Mouse (Mus musculus) left cerebral cortex, postnatal 4 days (tissue): Measurements from ENCODE around the gene Tmem266. TPM values are rescaled to one million over a fixed set of nuclear protein-coding genes. Genes with fewer than 3 reads are reported as not detected.

Source experiments
- DNase-seq: peaks from one replicate; pipeline ENCODE4 v3.0.0-alpha.2; 2022
- intact Hi-C: fragments of 180-260 bp; cut with DNase I; formaldehyde crosslinking; loops from one replicate; pipeline ENCODE4 v1.15.1; 2025
- total RNA-seq, 2 experiments: library from RNA; stranded (reverse); gene quantifications; 2 replicates each; pipeline ENCODE4 v1.2.3; 2021

Tmem266 gene
- total RNA-seq, 2 experiments from 2014 or later: 10.8 to 10.9 TPM

DNA sequence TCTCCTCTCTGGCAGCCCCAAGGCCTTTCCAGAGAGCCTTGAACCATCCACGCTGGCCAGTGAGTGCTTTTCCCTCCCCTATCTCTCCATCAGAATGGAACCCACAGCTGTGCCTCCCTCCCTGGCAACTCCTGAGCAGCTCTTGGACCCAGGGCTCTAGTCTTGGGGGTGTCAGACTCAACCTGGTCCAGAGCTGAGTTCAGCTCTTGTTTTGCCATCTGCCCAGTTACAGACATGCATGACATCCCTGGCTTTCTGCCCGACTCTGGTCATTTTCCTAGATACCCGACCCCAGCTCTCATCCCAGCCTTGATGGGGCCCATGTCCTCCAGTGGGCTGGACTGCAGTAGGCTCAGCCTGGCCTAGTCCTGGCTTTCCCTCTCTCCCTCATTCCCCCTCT, 111.7 kb downstream of the Tmem266 start:
- intact Hi-C loops: no loop called here
- peak; percentile 48 for DNase-seq

DNA sequence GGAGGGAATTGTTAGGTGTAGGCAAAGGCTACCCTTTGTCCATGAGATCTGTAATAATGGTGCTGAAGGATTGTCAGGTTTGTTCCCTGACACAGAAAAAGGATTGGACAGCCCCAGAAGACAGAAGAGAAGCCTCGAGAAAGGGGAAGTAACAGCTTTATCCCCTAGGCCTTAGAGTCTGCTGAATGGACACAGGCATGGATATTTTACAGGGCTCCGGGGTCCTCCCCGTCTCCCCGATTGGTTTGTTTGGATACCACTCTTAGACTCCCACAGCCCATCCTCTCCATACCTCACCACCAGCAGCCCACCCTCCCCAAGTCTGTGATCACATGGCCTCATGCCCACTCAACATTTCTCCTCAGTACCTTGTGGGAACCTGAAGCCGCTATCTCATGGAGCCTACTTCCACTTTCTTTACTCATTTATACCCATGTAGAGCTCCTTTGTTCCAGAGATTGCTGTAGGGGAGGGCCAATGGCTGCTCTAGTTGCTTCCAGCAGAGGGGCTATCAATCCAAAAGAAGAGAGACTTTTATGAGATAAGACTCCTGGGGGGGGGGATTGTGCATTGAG, 112.6 kb downstream of the Tmem266 start:
- intact Hi-C loops: no loop called here
- DNase-seq: no peak

DNA sequence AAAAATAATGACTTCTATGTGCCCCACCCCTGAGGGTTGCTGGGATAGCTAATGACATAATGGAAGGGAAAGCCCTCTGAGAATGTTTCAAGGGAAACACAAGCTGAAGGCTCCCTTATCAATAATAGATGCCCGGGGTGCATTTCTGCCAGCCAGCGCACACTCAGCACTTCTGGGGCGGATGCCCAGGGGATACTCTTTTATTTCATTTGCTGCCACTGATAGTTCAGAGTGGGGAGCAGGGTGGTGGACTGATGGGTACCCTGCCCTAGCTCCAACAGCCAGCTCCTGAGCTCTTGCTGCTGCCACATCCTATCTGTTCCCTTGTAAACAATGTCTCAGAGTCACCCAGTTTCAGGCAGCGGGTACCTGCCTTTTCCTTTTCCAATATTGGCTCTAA, 120.8 kb downstream of the Tmem266 start:
- intact Hi-C loops: no loop called here
- no peak for DNase-seq

DNA sequence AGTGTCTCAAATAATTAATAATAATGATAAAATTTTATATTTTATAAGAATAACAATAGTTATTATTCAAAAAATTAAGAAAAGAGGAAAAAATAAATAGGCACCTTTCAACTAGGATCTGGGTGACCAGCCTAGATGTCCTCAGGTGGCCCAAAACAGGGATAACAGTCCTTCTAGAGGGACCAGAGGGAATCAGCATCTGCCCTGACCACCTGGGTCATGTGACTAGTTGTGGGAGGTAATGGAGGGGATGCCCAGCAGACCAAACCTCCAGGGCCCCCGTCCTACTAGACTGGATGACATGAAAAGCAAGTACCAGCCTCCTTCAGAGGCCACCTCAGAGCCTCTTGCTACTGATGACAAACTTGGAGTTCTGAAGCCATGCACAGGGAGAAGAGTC, 122.4 kb downstream of the Tmem266 start:
- intact Hi-C loops: no loop called here
- DNase-seq: no peak

DNA sequence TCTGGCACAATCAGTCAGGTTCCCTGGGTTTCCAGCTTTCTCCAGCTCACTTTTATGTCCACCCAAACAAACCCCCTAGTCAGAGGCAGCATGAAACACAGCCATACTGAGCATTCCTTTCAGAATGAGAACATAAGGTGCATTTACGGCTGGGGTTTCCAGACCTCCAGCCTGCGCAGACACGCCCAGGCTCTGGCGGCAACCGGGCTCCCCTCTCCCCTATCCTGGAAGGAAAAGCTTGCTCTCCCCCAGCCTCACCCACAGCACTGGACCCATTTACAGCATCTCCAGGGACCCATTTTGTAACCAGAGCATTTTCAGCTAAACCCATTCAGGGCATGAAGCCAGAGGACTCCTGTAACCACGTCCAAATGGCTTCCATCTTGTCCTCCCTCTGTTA, 123.3 kb downstream of the Tmem266 start:
- DNase-seq: no peak
- intact Hi-C loops: no loop called here

DNA sequence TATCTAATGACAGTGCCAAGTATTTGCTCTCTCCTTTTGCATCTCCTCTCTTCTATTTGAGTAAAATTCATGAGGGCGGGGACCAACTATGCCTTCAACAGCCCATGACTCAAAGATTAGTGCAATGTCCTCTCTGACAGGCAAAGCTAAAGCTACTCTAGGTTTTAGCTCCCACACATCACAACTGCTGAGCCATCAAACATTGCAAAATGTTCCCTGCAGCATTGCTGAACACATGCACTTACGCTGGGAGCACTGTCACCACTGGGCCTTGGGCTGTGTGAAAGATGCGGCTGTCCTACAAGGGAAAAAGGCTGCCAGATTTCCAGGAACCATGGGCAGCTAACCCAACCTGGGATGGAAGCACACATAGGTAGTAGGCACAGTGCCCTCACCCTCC, 124.7 kb downstream of the Tmem266 start:
- no peak for DNase-seq
- intact Hi-C loops: no loop called here

DNA sequence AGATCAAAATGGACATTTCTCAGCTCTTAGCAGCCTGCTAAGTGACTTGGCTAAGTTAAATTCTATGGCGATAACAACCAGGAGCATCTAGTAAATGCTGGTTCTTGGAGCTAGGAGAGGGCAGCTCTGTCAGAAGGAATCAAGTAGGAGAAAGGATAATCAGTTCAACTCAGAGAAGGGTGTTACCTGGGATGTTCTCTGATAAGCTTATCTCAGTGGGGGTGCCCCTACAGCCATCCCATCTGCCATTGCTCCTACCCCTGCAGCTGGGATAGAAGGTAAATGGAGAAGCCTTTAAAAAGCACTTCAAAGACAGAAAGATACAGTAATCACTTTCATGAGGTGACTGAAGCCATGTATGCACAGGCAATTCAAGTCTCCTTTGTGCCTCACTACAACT, 126.2 kb downstream of the Tmem266 start:
- intact Hi-C loops: no loop called here
- DNase-seq: no peak

DNA sequence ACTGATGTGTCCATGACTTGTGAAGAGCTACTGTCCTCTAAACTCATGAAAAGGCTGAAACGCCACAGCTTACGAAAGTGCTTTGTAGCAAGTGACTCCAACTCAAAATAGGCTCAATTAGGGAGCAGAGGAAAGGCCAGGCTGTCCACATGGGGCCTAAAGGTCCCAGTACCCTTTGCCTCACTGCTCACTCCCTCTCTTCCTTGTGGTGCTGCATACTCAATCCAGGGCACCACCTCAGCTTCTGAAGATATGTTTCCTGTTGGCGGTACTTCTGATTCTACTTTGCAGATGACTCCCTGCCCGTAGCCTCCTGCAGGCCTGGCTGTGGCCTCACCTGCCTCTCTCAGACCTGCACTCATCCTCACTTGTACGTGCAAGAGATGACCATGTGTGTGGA, 126.7 kb downstream of the Tmem266 start:
- DNase-seq: no peak
- intact Hi-C loops: no loop called here

DNA sequence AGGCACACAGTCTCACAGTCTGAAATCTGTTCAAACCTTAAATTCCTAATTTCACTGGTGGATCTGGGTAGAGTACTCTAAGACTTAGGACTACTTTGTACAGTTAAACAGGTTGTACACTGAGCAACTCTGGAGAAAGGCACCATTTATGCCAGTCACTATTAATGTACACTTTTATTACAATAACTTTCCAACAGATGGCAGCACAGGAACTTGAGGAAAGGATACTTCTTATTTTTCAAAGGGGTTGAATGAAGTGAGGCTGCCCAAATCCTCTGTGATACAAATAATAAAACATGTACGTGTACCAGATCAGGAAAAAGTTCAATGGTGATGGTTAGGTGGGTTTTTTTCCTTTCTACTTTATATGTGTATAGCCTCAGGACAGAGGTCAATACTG, 141.7 kb downstream of the Tmem266 start:
- intact Hi-C loops: no loop called here
- DNase-seq: no peak

DNA sequence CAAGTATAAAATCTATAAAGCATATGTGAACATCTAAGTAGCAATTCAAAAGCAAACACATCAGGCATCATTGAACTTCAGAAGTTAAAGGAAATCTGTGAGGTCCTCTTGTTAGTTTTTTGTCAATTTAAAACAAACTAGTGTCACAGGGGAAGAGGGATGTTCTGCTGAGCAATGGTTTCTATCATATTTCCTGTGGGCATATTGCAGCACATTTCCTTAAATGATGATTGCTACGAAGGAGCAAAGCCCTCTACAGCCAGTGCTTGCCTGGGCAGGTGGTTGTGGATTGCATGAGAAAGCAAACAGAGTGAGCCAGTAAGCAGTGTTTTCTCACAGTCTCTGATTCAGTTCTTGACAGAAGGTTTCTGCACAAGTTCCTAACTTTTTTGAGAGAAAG, 149.4 kb downstream of the Tmem266 start:
- no peak for DNase-seq
- intact Hi-C loops: no loop called here

DNA sequence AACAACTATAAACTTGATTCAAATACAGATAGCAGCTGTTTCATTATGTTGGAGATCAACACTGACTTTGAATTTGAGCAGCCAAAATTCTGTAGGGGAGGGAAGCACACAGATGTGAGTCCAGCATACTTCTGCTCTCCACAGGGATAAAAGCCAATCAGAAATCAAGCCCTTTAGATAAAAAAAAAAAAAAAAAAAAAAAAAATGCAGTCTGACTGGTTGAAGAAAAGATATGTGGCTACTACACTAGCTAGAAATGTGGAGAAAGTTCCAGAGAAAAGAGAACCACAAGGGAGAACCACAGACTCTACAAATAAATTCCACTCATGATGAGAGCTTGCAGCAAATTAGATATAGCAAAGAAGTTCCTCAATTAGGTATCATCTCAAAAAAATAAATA, 152.0 kb downstream of the Tmem266 start:
- intact Hi-C loops: no loop called here

DNA sequence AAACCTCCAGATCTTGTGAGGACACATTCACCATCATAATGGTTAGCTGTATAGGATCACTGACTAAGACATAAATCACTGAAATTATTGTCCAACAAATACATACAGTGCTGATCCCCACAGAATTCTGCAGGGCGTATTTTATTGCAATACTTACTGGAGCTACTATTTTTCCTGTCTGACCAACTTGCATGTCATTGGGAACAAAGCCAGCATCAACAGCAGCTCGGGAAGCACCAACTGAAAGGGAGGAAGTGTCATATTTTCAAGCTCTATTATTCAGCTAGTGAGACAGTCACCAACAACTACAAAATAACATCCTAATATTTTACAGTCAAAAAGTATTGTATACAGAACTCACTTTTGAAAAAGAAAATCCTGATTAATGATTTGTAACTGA, 155.4 kb downstream of the Tmem266 start:
- intact Hi-C loops: no loop called here
- no peak for DNase-seq

More for the DNA sequence above, 152.0 kb downstream of the Tmem266 start:
- no peak for DNase-seq

Other genes with a start within 250 kb of the Tmem266 start
- gene Ube2q2, start 178.1 kb upstream of the Tmem266 start, total RNA-seq: 10 to 100 TPM; 45.5 to 51.4 TPM
- gene Fbxo22, start 118.0 kb upstream of the Tmem266 start, total RNA-seq: 10 to 100 TPM; 51.4 to 58.3 TPM
- under 1 TPM; 0.54 to 0.82 TPM for gene Nrg4, start 69 bp upstream of the Tmem266 start, total RNA-seq
- 10 to 100 TPM; 38.7 to 39.4 TPM for gene Etfa, start 185.3 kb downstream of the Tmem266 start, total RNA-seq
- gene Isl2, start 211.8 kb downstream of the Tmem266 start, total RNA-seq: not detected